Mouse (Mus musculus): ENCODE measurements around the gene Lcn2.

DNA sequence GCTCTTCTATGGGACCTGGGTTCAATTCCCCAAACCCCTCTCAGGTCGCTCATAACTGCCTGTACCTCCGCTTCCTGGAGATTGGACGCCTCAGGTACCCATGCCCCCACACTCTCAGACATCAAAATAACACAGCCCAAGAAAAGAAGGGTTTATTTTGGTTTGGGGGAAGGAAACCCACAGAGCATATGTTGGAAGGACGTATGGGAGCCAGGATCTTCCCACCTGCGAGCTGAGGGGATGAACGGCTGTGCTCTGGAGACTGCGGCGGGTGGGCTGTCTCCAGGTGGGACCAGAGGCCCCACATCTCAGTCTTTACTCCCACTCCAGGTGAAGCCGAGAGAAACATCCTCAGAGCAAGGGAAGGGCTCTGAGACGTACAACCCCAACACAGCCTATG lies 11.1 kb downstream of the Lcn2 start:
- TF ChIP-seq CTCF (conservative IDR thresholded peaks at IDR 0.05 in 1 of 2, IDR thresholded peaks at IDR 0.05 in 1 of 2; ENCODE audit: low read depth in 2 of 2, low read length in 2 of 2) = no peak
- no peak for TF ChIP-seq MEF2A (IDR thresholded peaks at IDR 0.05; ENCODE audit: borderline replicate concordance, low read depth, low read length)
- TF ChIP-seq USF2 (conservative IDR thresholded peaks at IDR 0.05; ENCODE audit: low read depth, low read length) = no peak
- no peak for TF ChIP-seq HCFC1 (IDR thresholded peaks at IDR 0.05; ENCODE audit: low read depth, low read length)
